Mouse (Mus musculus): ENCODE results near the gene Ipmk. TPM values are rescaled to one million over a fixed set of nuclear protein-coding genes. Genes with fewer than 3 reads are reported as not detected.

Gene Ipmk
- total RNA-seq (2021), result 10 to 100 TPM; 39.0 to 40.5 TPM
- long read RNA-seq, experiment 1, full-length matches to known transcripts, result 17 of 23 reads
- long read RNA-seq, experiment 1, partial matches to known transcripts, result 0 of 23 reads
- long read RNA-seq, experiment 1, other reads (novel, unspliced or antisense), result 6 of 23 reads
- long read RNA-seq, experiment 2, full-length matches to known transcripts, result 40 of 53 reads
- long read RNA-seq, experiment 2, partial matches to known transcripts, result 1 of 53 reads
- long read RNA-seq, experiment 2, other reads (novel, unspliced or antisense), result 12 of 53 reads

GRCm38 (mm10) chr10:71347509-71347949 is at the start of gene Ipmk:
Gene Ipmk, plus strand, starts transcription at chr10:71347763.
- Histone ChIP-seq H3K27ac (peak within 1 kb of the TSS; percentile 97), H3K4me3 (peak within 1 kb of the TSS; percentile 92)
- peak; percentile 98 to 100 for DNase-seq (ENCODE audit: low spot score in 2 of 2)
- TF ChIP-seq CTCF (conservative IDR thresholded peaks at IDR 0.05), result no peak

GRCm38 (mm10) chr10:71300161-71300560 is 47.4 kb upstream of the Ipmk start:
- no peak for TF ChIP-seq CTCF (conservative IDR thresholded peaks at IDR 0.05)
- no peak for DNase-seq (ENCODE audit: low spot score in 2 of 2)
- Histone ChIP-seq H3K4me3 (no peak overlapping the region), H3K27ac (no peak overlapping the region)

GRCm38 (mm10) chr10:71302490-71302889 is 45.1 kb upstream of the Ipmk start:
- peak; percentile 69 for TF ChIP-seq CTCF (conservative IDR thresholded peaks at IDR 0.05)
- H3K4me3 ChIP-seq, result no peak overlapping the region
- DNase-seq (ENCODE audit: low spot score in 2 of 2), result no peak
- no peak overlapping the region for H3K27ac ChIP-seq

- DNase-seq (ENCODE audit: low spot score in 2 of 2), result peak in 1 of 2 experiments; percentile 53
- TF ChIP-seq CTCF (conservative IDR thresholded peaks at IDR 0.05), result peak; percentile 83
- no peak overlapping the region for H3K27ac ChIP-seq
- no peak overlapping the region for H3K4me3 ChIP-seq
These were observed 41.4 kb upstream of the Ipmk start for GRCm38 (mm10) chr10:71306190-71306589.

- Histone ChIP-seq H3K4me3 (no peak overlapping the region), H3K27ac (no peak overlapping the region)
- no peak for TF ChIP-seq CTCF (conservative IDR thresholded peaks at IDR 0.05)
- no peak for DNase-seq (ENCODE audit: low spot score in 2 of 2)
These were observed 40.8 kb upstream of the Ipmk start for GRCm38 (mm10) chr10:71306759-71307158.

GRCm38 (mm10) chr10:71308199-71308598 is 39.4 kb upstream of the Ipmk start:
- no peak for DNase-seq (ENCODE audit: low spot score in 2 of 2)
- no peak overlapping the region for H3K4me3 ChIP-seq

GRCm38 (mm10) chr10:71310288-71310687 is 37.3 kb upstream of the Ipmk start:
- no peak overlapping the region for H3K27ac ChIP-seq
- no peak for DNase-seq (ENCODE audit: low spot score in 2 of 2)
- H3K4me3 ChIP-seq, result no peak overlapping the region
- TF ChIP-seq CTCF (conservative IDR thresholded peaks at IDR 0.05), result no peak

More at GRCm38 (mm10) chr10:71308199-71308598, 39.4 kb upstream of the Ipmk start:
- no peak for TF ChIP-seq CTCF (conservative IDR thresholded peaks at IDR 0.05)
- H3K27ac ChIP-seq, result no peak overlapping the region

- no peak for TF ChIP-seq CTCF (conservative IDR thresholded peaks at IDR 0.05)
These were observed 33.0 kb upstream of the Ipmk start for GRCm38 (mm10) chr10:71314596-71314995.

GRCm38 (mm10) chr10:71316056-71316455 is 31.5 kb upstream of the Ipmk start:
- no peak for TF ChIP-seq CTCF (conservative IDR thresholded peaks at IDR 0.05)
- Histone ChIP-seq H3K27ac (no peak overlapping the region), H3K4me3 (no peak overlapping the region)
- DNase-seq (ENCODE audit: low spot score in 2 of 2), result no peak

More at GRCm38 (mm10) chr10:71314596-71314995, 33.0 kb upstream of the Ipmk start:
- Histone ChIP-seq H3K27ac (no peak overlapping the region), H3K4me3 (no peak overlapping the region)
- DNase-seq (ENCODE audit: low spot score in 2 of 2), result no peak

GRCm38 (mm10) chr10:71316497-71316896 is 31.1 kb upstream of the Ipmk start:
- no peak for DNase-seq (ENCODE audit: low spot score in 2 of 2)
- TF ChIP-seq CTCF (conservative IDR thresholded peaks at IDR 0.05), result no peak
- H3K27ac ChIP-seq, result no peak overlapping the region
- H3K4me3 ChIP-seq, result no peak overlapping the region

- TF ChIP-seq CTCF (conservative IDR thresholded peaks at IDR 0.05), result no peak
These were observed 23.9 kb upstream of the Ipmk start for GRCm38 (mm10) chr10:71323669-71324068.

GRCm38 (mm10) chr10:71326123-71326522 is 21.4 kb upstream of the Ipmk start:
- no peak overlapping the region for H3K4me3 ChIP-seq
- no peak for DNase-seq (ENCODE audit: low spot score in 2 of 2)
- H3K27ac ChIP-seq, result no peak overlapping the region
- TF ChIP-seq CTCF (conservative IDR thresholded peaks at IDR 0.05), result no peak

More at GRCm38 (mm10) chr10:71323669-71324068, 23.9 kb upstream of the Ipmk start:
- Histone ChIP-seq H3K27ac (no peak overlapping the region), H3K4me3 (no peak overlapping the region)
- no peak for DNase-seq (ENCODE audit: low spot score in 2 of 2)

GRCm38 (mm10) chr10:71326789-71327188 is 20.8 kb upstream of the Ipmk start:
- peak; percentile 100 for TF ChIP-seq CTCF (conservative IDR thresholded peaks at IDR 0.05)
- H3K27ac ChIP-seq, result no peak overlapping the region
- no peak overlapping the region for H3K4me3 ChIP-seq
- peak; percentile 58 to 82 for DNase-seq (ENCODE audit: low spot score in 2 of 2)

- Histone ChIP-seq H3K4me3 (no peak overlapping the region), H3K27ac (no peak overlapping the region)
- TF ChIP-seq CTCF (conservative IDR thresholded peaks at IDR 0.05), result no peak
- DNase-seq (ENCODE audit: low spot score in 2 of 2), result no peak
These were observed 20.2 kb upstream of the Ipmk start for GRCm38 (mm10) chr10:71327386-71327785.

Data from layer of hippocampus, adult 2 months (tissue).